Mouse (Mus musculus): ENCODE results near the gene Pign. TPM values are rescaled to one million over a fixed set of nuclear protein-coding genes. Genes with fewer than 3 reads are reported as not detected.

Pign gene
- polyA plus RNA-seq, 1 experiment: 21.7 TPM

DNA sequence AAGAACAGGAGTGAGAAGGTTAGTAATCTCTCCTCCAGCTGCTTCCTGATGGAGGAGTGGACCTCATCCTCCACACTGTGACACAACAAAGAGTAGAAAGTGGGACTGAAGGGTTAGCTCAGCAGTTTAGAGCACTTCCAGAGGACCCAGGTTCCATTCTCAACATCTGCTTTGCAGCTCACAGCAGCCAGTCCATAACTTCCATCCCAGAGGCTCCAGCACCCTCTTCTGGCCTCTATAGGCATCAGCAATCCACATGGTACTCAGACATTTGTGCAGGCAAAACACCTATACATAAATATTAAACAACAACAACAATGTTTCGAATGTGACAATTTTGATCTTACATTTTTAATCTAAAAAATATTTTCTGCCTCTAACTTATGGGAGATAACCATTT, 17.1 kb upstream of the Pign start:
- Histone ChIP-seq H3K4me3 (replicated peaks; ENCODE audit: insufficient read depth, low read depth, low read length) (no peak overlapping the region), H3K27me3 (ENCODE audit: control insufficient read depth, insufficient read depth, low read length) (no peaks in the 10 kb centered on the region), H3K4me1 (ENCODE audit: control insufficient read depth, insufficient read depth, low read length) (no peaks in the 10 kb centered on the region), H3K27ac (ENCODE audit: insufficient read depth, low read length) (no peak overlapping the region)
- TF ChIP-seq POLR2A (IDR thresholded peaks at IDR 0.05; ENCODE audit: borderline replicate concordance, insufficient read depth, low read length) (no peak), CTCF (IDR thresholded peaks at IDR 0.05; ENCODE audit: borderline replicate concordance, insufficient read depth, low read depth, low read length) (peak; percentile 40; the same call in 1 of the 2 replicates)
- 81% methylated on average over 1 of the region's 1 CpGs for WGBS
- DNase-seq: no peak

DNA sequence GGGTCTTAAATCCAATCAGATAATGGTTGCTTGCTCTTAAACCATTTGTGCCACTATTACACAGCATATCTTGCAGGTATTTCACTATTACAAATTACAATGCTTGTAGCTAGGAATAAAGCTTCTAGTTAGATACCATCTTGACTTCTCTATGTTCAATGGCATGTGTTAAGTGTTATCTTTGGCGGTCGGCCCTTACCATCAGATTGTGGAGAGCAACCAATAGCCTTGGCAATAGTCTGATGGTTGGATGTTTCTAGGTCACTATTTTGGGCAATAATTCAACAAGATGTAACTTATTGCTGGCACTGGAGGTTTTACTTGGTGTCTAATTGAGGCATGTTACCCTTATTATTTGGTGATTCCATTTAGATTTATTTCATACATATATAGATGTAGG, 11.3 kb upstream of the Pign start:
- Histone ChIP-seq H3K27me3 (ENCODE audit: control insufficient read depth, insufficient read depth, low read length) (no peaks in the 10 kb centered on the region), H3K27ac (ENCODE audit: insufficient read depth, low read length) (no peak overlapping the region), H3K4me3 (replicated peaks; ENCODE audit: insufficient read depth, low read depth, low read length) (no peak overlapping the region), H3K4me1 (ENCODE audit: control insufficient read depth, insufficient read depth, low read length) (peaks cover 2% of the 10 kb centered on the region; the same call in 1 of the 2 replicates)
- TF ChIP-seq CTCF (IDR thresholded peaks at IDR 0.05; ENCODE audit: borderline replicate concordance, insufficient read depth, low read depth, low read length) (no peak), POLR2A (IDR thresholded peaks at IDR 0.05; ENCODE audit: borderline replicate concordance, insufficient read depth, low read length) (no peak)
- 27% methylated on average over 2 of the region's 2 CpGs for WGBS
- DNase-seq: peak in 1 of 2 experiments; percentile 37

DNA sequence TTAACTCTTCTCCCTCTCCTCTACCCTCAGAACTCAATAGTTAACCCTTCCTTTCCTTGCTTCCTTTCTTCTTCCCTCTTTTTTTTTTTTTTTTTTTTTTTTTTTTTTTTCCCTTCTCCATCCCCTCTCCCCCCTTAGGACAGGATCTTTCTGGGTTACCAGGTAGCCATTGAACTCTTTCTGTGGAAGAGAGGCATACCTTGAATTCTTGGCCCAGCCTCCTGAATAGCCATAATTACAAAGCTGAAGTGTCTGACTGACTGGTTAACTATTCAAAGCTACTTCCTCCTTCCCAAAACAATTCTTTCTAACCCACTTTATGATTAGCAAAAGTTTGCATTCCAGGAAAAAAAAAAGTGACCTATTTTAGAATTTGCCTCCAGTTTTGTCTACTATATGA, 6.2 kb upstream of the Pign start:
- Histone ChIP-seq H3K4me1 (ENCODE audit: control insufficient read depth, insufficient read depth, low read length) (peaks cover 10% of the 10 kb centered on the region; the same call in 1 of the 2 replicates), H3K27ac (ENCODE audit: insufficient read depth, low read length) (no peak overlapping the region), H3K27me3 (ENCODE audit: control insufficient read depth, insufficient read depth, low read length) (no peaks in the 10 kb centered on the region), H3K4me3 (replicated peaks; ENCODE audit: insufficient read depth, low read depth, low read length) (no peak overlapping the region)
- TF ChIP-seq POLR2A (IDR thresholded peaks at IDR 0.05; ENCODE audit: borderline replicate concordance, insufficient read depth, low read length) (no peak), CTCF (IDR thresholded peaks at IDR 0.05; ENCODE audit: borderline replicate concordance, insufficient read depth, low read depth, low read length) (no peak)
- DNase-seq: no peak

GRCm38 (mm10) chr1:105663962-105664812, 710 bp upstream of the Pign start:
- peak overlapping the region; percentile 48 for H3K27ac ChIP-seq (ENCODE audit: insufficient read depth, low read length)
- 1% methylated on average over 68 of the region's 68 CpGs for WGBS
- peaks cover 8% of the 10 kb centered on the region; the same call in 1 of the 2 replicates for H3K4me1 ChIP-seq (ENCODE audit: control insufficient read depth, insufficient read depth, low read length)
- TF ChIP-seq POLR2A (IDR thresholded peaks at IDR 0.05; ENCODE audit: borderline replicate concordance, insufficient read depth, low read length) (no peak), CTCF (IDR thresholded peaks at IDR 0.05; ENCODE audit: borderline replicate concordance, insufficient read depth, low read depth, low read length) (no peak)
- H3K4me3 ChIP-seq (replicated peaks; ENCODE audit: insufficient read depth, low read depth, low read length): peak overlapping the region; percentile 80
- no peaks in the 10 kb centered on the region for H3K27me3 ChIP-seq (ENCODE audit: control insufficient read depth, insufficient read depth, low read length)
- peak in 1 of 2 experiments; percentile 41 for DNase-seq

DNA sequence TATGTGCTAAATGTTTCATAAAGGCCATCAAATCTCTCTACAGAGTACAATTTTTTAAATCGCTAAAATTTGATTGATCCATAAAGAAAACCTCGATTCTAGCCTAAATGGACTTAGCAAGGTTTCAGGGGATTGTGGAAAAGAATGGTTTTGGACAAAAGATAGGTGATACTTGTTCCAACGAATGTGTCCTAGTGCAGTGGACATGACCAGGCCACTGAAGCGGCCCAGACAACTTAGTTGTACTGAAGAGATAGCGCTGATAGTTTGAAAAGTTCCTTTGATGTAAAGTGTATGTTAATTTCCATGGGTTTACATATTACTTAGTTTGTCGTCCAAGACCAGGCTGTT, 682 bp downstream of the Pign start:
- Histone ChIP-seq H3K27me3 (ENCODE audit: control insufficient read depth, insufficient read depth, low read length) (no peaks in the 10 kb centered on the region), H3K27ac (ENCODE audit: insufficient read depth, low read length) (no peak overlapping the region), H3K4me1 (ENCODE audit: control insufficient read depth, insufficient read depth, low read length) (peaks cover 8% of the 10 kb centered on the region; the same call in 1 of the 2 replicates), H3K4me3 (replicated peaks; ENCODE audit: insufficient read depth, low read depth, low read length) (peak overlapping the region; percentile 90)
- 10% methylated on average over 6 of the region's 6 CpGs for WGBS
- TF ChIP-seq POLR2A (IDR thresholded peaks at IDR 0.05; ENCODE audit: borderline replicate concordance, insufficient read depth, low read length) (no peak), CTCF (IDR thresholded peaks at IDR 0.05; ENCODE audit: borderline replicate concordance, insufficient read depth, low read depth, low read length) (no peak)
- DNase-seq: no peak

GRCm38 (mm10) chr1:105660015-105660414, 3.5 kb downstream of the Pign start:
- no peaks in the 10 kb centered on the region for H3K4me1 ChIP-seq (ENCODE audit: control insufficient read depth, insufficient read depth, low read length)
- H3K27me3 ChIP-seq (ENCODE audit: control insufficient read depth, insufficient read depth, low read length): no peaks in the 10 kb centered on the region
- TF ChIP-seq POLR2A (IDR thresholded peaks at IDR 0.05; ENCODE audit: borderline replicate concordance, insufficient read depth, low read length): no peak
- peak; percentile 51 for TF ChIP-seq CTCF (IDR thresholded peaks at IDR 0.05; ENCODE audit: borderline replicate concordance, insufficient read depth, low read depth, low read length)
- WGBS: 15% methylated on average over 3 of the region's 3 CpGs
- peak in 1 of 2 experiments; percentile 61 for DNase-seq
- H3K4me3 ChIP-seq (replicated peaks; ENCODE audit: insufficient read depth, low read depth, low read length): no peak overlapping the region
- no peak overlapping the region for H3K27ac ChIP-seq (ENCODE audit: insufficient read depth, low read length)

DNA sequence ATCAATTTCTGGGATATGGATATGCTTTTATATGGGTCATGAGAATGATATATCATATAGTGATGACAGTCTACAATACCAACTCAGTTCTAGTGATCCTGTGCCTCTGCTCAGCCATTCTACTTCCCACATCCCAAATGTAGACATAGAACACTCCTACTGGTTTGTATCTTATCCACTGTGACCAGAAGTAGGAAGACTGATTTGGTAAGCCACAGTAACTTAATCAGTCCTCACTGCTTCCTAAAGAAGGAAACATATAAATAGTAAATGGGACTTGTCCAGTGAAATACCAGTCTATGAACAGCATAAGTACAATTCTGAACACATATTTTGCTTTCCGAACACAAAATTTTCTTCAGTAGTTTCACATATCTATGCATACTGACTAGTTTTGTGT, 9.5 kb downstream of the Pign start:
- DNase-seq: no peak
- no peaks in the 10 kb centered on the region for H3K4me1 ChIP-seq (ENCODE audit: control insufficient read depth, insufficient read depth, low read length)
- 96% methylated on average over 1 of the region's 1 CpGs for WGBS
- H3K27ac ChIP-seq (ENCODE audit: insufficient read depth, low read length): no peak overlapping the region
- TF ChIP-seq CTCF (IDR thresholded peaks at IDR 0.05; ENCODE audit: borderline replicate concordance, insufficient read depth, low read depth, low read length) (no peak), POLR2A (IDR thresholded peaks at IDR 0.05; ENCODE audit: borderline replicate concordance, insufficient read depth, low read length) (no peak)
- H3K27me3 ChIP-seq (ENCODE audit: control insufficient read depth, insufficient read depth, low read length): no peaks in the 10 kb centered on the region
- no peak overlapping the region for H3K4me3 ChIP-seq (replicated peaks; ENCODE audit: insufficient read depth, low read depth, low read length)

- Histone ChIP-seq H3K27me3 (ENCODE audit: control insufficient read depth, insufficient read depth, low read length) (no peaks in the 10 kb centered on the region), H3K4me1 (ENCODE audit: control insufficient read depth, insufficient read depth, low read length) (no peaks in the 10 kb centered on the region), H3K27ac (ENCODE audit: insufficient read depth, low read length) (no peak overlapping the region), H3K4me3 (replicated peaks; ENCODE audit: insufficient read depth, low read depth, low read length) (no peak overlapping the region)
- 92% methylated on average over 1 of the region's 1 CpGs for WGBS
- no peak for DNase-seq
- TF ChIP-seq POLR2A (IDR thresholded peaks at IDR 0.05; ENCODE audit: borderline replicate concordance, insufficient read depth, low read length): no peak
- no peak for TF ChIP-seq CTCF (IDR thresholded peaks at IDR 0.05; ENCODE audit: borderline replicate concordance, insufficient read depth, low read depth, low read length)
These were observed 12.8 kb downstream of the Pign start for GRCm38 (mm10) chr1:105650650-105651049.
